Mouse (Mus musculus): ENCODE data around the gene Ubxn2a. TPM values are rescaled to one million over a fixed set of nuclear protein-coding genes. Genes with fewer than 3 reads are reported as not detected.

The Ubxn2a gene
- 23.0 and 24.0 TPM in 2 replicates for polyA plus RNA-seq (2012; rRNA removed)

- H3K27ac ChIP-seq (ENCODE audit: insufficient read depth, low read length), result peak within 1 kb of the TSS; percentile 82
- peak within 1 kb of the TSS; percentile 87 for H3K4me3 ChIP-seq (ENCODE audit: insufficient read depth, low read length)
- H3K4me1 ChIP-seq (ENCODE audit: control insufficient read depth, insufficient read depth, low read length), result no peaks in the 10 kb centered on the region; the same call in 1 of the 2 replicates
- no peak for TF ChIP-seq CTCF (IDR thresholded peaks at IDR 0.05; ENCODE audit: extremely low read depth, insufficient read depth, low read length)
These were observed at the start of gene Ubxn2a for GRCm38 (mm10) chr12:4906951-4907906. Gene Ubxn2a (minus strand): TSS chr12:4907705.

- no peak overlapping the region for H3K27ac ChIP-seq (ENCODE audit: insufficient read depth, low read length)
- no peaks in the 10 kb centered on the region for H3K4me1 ChIP-seq (ENCODE audit: control insufficient read depth, insufficient read depth, low read length)
- H3K4me3 ChIP-seq (ENCODE audit: insufficient read depth, low read length), result no peak overlapping the region
- TF ChIP-seq POLR2A (IDR thresholded peaks at IDR 0.05; ENCODE audit: extremely low read depth, insufficient read depth, low read length) (no peak), CTCF (IDR thresholded peaks at IDR 0.05; ENCODE audit: extremely low read depth, insufficient read depth, low read length) (no peak)
These were observed 45.7 kb upstream of the Ubxn2a start for GRCm38 (mm10) chr12:4953156-4953555.

- no peaks in the 10 kb centered on the region for H3K4me1 ChIP-seq (ENCODE audit: control insufficient read depth, insufficient read depth, low read length)
- no peak overlapping the region for H3K4me3 ChIP-seq (ENCODE audit: insufficient read depth, low read length)
- H3K27ac ChIP-seq (ENCODE audit: insufficient read depth, low read length), result no peak overlapping the region
- TF ChIP-seq POLR2A (IDR thresholded peaks at IDR 0.05; ENCODE audit: extremely low read depth, insufficient read depth, low read length) (no peak), CTCF (IDR thresholded peaks at IDR 0.05; ENCODE audit: extremely low read depth, insufficient read depth, low read length) (no peak)
These were observed 44.8 kb upstream of the Ubxn2a start for GRCm38 (mm10) chr12:4952272-4952671.

GRCm38 (mm10) chr12:4930820-4931548 is 23.5 kb upstream of the Ubxn2a start:
- Histone ChIP-seq H3K4me1 (ENCODE audit: control insufficient read depth, insufficient read depth, low read length) (peaks cover 3% of the 10 kb centered on the region; the same call in 1 of the 2 replicates), H3K4me3 (ENCODE audit: insufficient read depth, low read length) (no peak overlapping the region), H3K27ac (ENCODE audit: insufficient read depth, low read length) (no peak overlapping the region)
- TF ChIP-seq POLR2A (IDR thresholded peaks at IDR 0.05; ENCODE audit: extremely low read depth, insufficient read depth, low read length) (no peak), CTCF (IDR thresholded peaks at IDR 0.05; ENCODE audit: extremely low read depth, insufficient read depth, low read length) (no peak)

- Histone ChIP-seq H3K4me3 (ENCODE audit: insufficient read depth, low read length) (no peak overlapping the region), H3K4me1 (ENCODE audit: control insufficient read depth, insufficient read depth, low read length) (no peaks in the 10 kb centered on the region), H3K27ac (ENCODE audit: insufficient read depth, low read length) (no peak overlapping the region)
- TF ChIP-seq POLR2A (IDR thresholded peaks at IDR 0.05; ENCODE audit: extremely low read depth, insufficient read depth, low read length) (no peak), CTCF (IDR thresholded peaks at IDR 0.05; ENCODE audit: extremely low read depth, insufficient read depth, low read length) (no peak)
These were observed 20.7 kb upstream of the Ubxn2a start for GRCm38 (mm10) chr12:4928197-4928596.

GRCm38 (mm10) chr12:4917805-4918591 is 10.5 kb upstream of the Ubxn2a start:
- 0 out of 2 replicates have a peak, but pooled peaks cover 1% of the 10 kb centered on the region for H3K4me1 ChIP-seq (ENCODE audit: control insufficient read depth, insufficient read depth, low read length)
- peak overlapping the region; percentile 55 for H3K4me3 ChIP-seq (ENCODE audit: insufficient read depth, low read length)
- peak overlapping the region; percentile 96 for H3K27ac ChIP-seq (ENCODE audit: insufficient read depth, low read length)
- no peak for TF ChIP-seq POLR2A (IDR thresholded peaks at IDR 0.05; ENCODE audit: extremely low read depth, insufficient read depth, low read length)

GRCm38 (mm10) chr12:4916994-4917804 is 9.7 kb upstream of the Ubxn2a start, which contains the start of gene Atad2b:
Gene Atad2b (plus strand): TSS chr12:4917353.
- Histone ChIP-seq H3K4me1 (ENCODE audit: control insufficient read depth, insufficient read depth, low read length) (0 out of 2 replicates have a peak, but pooled peaks cover 1% of the 10 kb centered on the region), H3K4me3 (ENCODE audit: insufficient read depth, low read length) (peak within 1 kb of the TSS; percentile 55), H3K27ac (ENCODE audit: insufficient read depth, low read length) (peak within 1 kb of the TSS; percentile 96)
- TF ChIP-seq CTCF (IDR thresholded peaks at IDR 0.05; ENCODE audit: extremely low read depth, insufficient read depth, low read length) (peak; percentile 62), POLR2A (IDR thresholded peaks at IDR 0.05; ENCODE audit: extremely low read depth, insufficient read depth, low read length) (peak; percentile 96)

- Histone ChIP-seq H3K27ac (ENCODE audit: insufficient read depth, low read length) (no peak overlapping the region), H3K4me3 (ENCODE audit: insufficient read depth, low read length) (no peak overlapping the region), H3K4me1 (ENCODE audit: control insufficient read depth, insufficient read depth, low read length) (0 out of 2 replicates have a peak, but pooled peaks cover 1% of the 10 kb centered on the region)
- TF ChIP-seq POLR2A (IDR thresholded peaks at IDR 0.05; ENCODE audit: extremely low read depth, insufficient read depth, low read length) (no peak), CTCF (IDR thresholded peaks at IDR 0.05; ENCODE audit: extremely low read depth, insufficient read depth, low read length) (no peak)
These were observed 7.4 kb upstream of the Ubxn2a start for GRCm38 (mm10) chr12:4914944-4915343.

Data from cortical plate, adult 2 months (tissue).